Mouse (Mus musculus) lung, postnatal 14 days (tissue): ENCODE measurements around the gene Gje1.
A peak's percentile ranks its signal among the peaks of the same experiment; 100 is the strongest.

Source experiments
- DNase-seq: peaks from one replicate; pipeline ENCODE4 v3.0.0; 2021

Gje1 gene

GRCm38 (mm10) chr10:14718114-14718513 lies at the start of gene Gje1:
Gene Gje1 (minus strand): TSS chr10:14718214.
- DNase-seq, result no peak

- DNase-seq, result no peak
Observed at GRCm38 (mm10) chr10:14760618-14761017, 42.6 kb upstream of the Gje1 start.

GRCm38 (mm10) chr10:14759665-14760558 lies 41.9 kb upstream of the Gje1 start:
- DNase-seq, result no peak

GRCm38 (mm10) chr10:14734285-14734684 lies 16.3 kb upstream of the Gje1 start:
- peak; percentile 31 for DNase-seq

GRCm38 (mm10) chr10:14725671-14726070 lies 7.7 kb upstream of the Gje1 start:
- no peak for DNase-seq

GRCm38 (mm10) chr10:14705072-14706066 lies 12.6 kb downstream of the Gje1 start, which contains the start of the genes Vta1 and Nmbr:
Gene Vta1 (minus strand): TSS chr10:14705560.
Gene Nmbr (plus strand): TSS chr10:14705591.
- DNase-seq, result peak; percentile 97

GRCm38 (mm10) chr10:14703830-14704420 lies 14.1 kb downstream of the Gje1 start:
- DNase-seq, result no peak

GRCm38 (mm10) chr10:14703239-14703638 lies 14.8 kb downstream of the Gje1 start:
- no peak for DNase-seq

GRCm38 (mm10) chr10:14690349-14690748 lies 27.7 kb downstream of the Gje1 start:
- no peak for DNase-seq

- DNase-seq, result no peak
Observed at GRCm38 (mm10) chr10:14688785-14689442, 29.1 kb downstream of the Gje1 start.

GRCm38 (mm10) chr10:14685663-14686062 lies 32.4 kb downstream of the Gje1 start:
- DNase-seq, result no peak

GRCm38 (mm10) chr10:14666147-14666546 lies 51.9 kb downstream of the Gje1 start:
- no peak for DNase-seq
